In the genomic region with DNA sequence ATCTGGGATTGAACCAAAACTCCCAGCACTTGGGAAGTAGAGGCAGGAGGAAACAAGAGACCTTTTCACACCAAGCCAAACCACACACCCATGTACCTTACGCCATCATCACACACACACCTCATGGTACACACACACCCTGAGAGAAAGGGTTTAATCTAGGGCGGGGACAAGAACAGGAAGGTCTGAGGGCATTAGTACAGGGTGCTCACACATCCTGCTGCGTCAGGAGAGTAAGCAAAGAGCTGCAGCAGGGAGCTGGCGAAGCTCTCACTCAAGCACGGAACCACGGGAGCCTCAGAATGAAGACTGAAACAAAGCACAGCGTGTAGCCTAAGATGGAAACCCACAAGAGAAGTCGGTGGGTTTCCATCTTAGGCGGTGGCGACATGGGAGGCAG, we compare ENCODE assay signal across 25 mouse cellular contexts.
"Had no signal": no experiment of that assay in that cellular context is flagged by ENCODE, and none has a peak within 500 bp of the region (broad histone marks: within the 10 kb centered on the region; RNA-seq: fewer than 3 reads in every experiment).

No protein-coding gene starts in this region.

- DNase-seq: gastrocnemius, postnatal 14 days; gastrocnemius, postnatal 36 days; heart, adult 11 months; heart, adult 2 months; heart, postnatal 14 days; heart, postnatal 36 days; kidney, adult 11 months; kidney, adult 2 months; kidney, adult 9 months; kidney, postnatal 14 days; kidney, postnatal 36 days; layer of hippocampus, adult 9-11 months; layer of hippocampus, postnatal 36 days; left cerebral cortex, postnatal 4 days had no signal

- H3K9ac ChIP-seq: heart, embryonic 13.5 days; heart, embryonic 15.5 days; hindbrain, embryonic 13.5 days; hindbrain, embryonic 15.5 days; kidney, embryonic 15.5 days; limb, embryonic 13.5 days; limb, embryonic 15.5 days had no signal

- H3K4me2 ChIP-seq: heart, embryonic 11.5 days; heart, embryonic 13.5 days; heart, embryonic 15.5 days; hindbrain, embryonic 13.5 days; hindbrain, embryonic 15.5 days; kidney, embryonic 15.5 days; limb, embryonic 13.5 days; limb, embryonic 15.5 days had no signal

- H3K4me3 ChIP-seq: heart, adult 2 months; heart, embryonic 13.5 days; heart, embryonic 15.5 days; hindbrain, embryonic 13.5 days; hindbrain, embryonic 15.5 days; kidney, embryonic 15.5 days; limb, embryonic 13.5 days; limb, embryonic 15.5 days had no signal

- ATAC-seq: hindbrain, postnatal 0 days; intestine, embryonic 16.5 days had no signal

- H3K9me3 ChIP-seq: heart, embryonic 13.5 days; heart, embryonic 15.5 days; hindbrain, embryonic 13.5 days; hindbrain, embryonic 15.5 days; kidney, embryonic 15.5 days; limb, embryonic 13.5 days; limb, embryonic 15.5 days had no signal

- H3K4me1 ChIP-seq: heart, embryonic 13.5 days; heart, embryonic 15.5 days; hindbrain, embryonic 13.5 days; hindbrain, embryonic 15.5 days; kidney, embryonic 15.5 days; limb, embryonic 13.5 days; limb, embryonic 15.5 days had no signal

- H3K27me3 ChIP-seq: heart, embryonic 13.5 days; heart, embryonic 15.5 days; hindbrain, embryonic 13.5 days; hindbrain, embryonic 15.5 days; kidney, embryonic 15.5 days; limb, embryonic 13.5 days; limb, embryonic 15.5 days had no signal

- H3K27ac ChIP-seq: heart, adult 2 months; heart, embryonic 13.5 days; heart, embryonic 15.5 days; hindbrain, embryonic 13.5 days; hindbrain, embryonic 15.5 days; hindbrain, postnatal 0 days; kidney, embryonic 15.5 days; kidney, postnatal 0 days; limb, embryonic 13.5 days; limb, embryonic 15.5 days had no signal
